Mouse (Mus musculus): ENCODE results near the gene Amz2. TPM values are rescaled to one million over a fixed set of nuclear protein-coding genes. Genes with fewer than 3 reads are reported as not detected.

Amz2 gene
- polyA plus RNA-seq, 1 experiment from 2014 or later = 44.1 TPM

Small RNA genes within 50 kb of the gene (microRNA-seq; reads per million reads assigned to microRNA genes)
- not detected for gene Gm25540

Other genes with a start within 250 kb of the Amz2 start
- gene Rgs9, start 127.8 kb upstream of the Amz2 start, polyA plus RNA-seq (2016; fragmentation: Nextera tagmentation; extraction: Ambion mirVana) = 3.3 and 4.5 TPM in 2 replicates
- 21.9 and 22.9 TPM in 2 replicates for gene Gna13, start 63.1 kb upstream of the Amz2 start, polyA plus RNA-seq (2016; fragmentation: Nextera tagmentation; extraction: Ambion mirVana)
- not detected in 2 replicates for gene 9930022D16Rik, start 12.0 kb upstream of the Amz2 start, polyA plus RNA-seq (2016; fragmentation: Nextera tagmentation; extraction: Ambion mirVana)
- 4.7 and 5.9 TPM in 2 replicates for gene Arsg, start 47.4 kb downstream of the Amz2 start, polyA plus RNA-seq (2016; fragmentation: Nextera tagmentation; extraction: Ambion mirVana)
- 4.0 and 4.6 TPM in 2 replicates for gene Slc16a6, start 47.7 kb downstream of the Amz2 start, polyA plus RNA-seq (2016; fragmentation: Nextera tagmentation; extraction: Ambion mirVana)
- gene Wipi1, start 186.0 kb downstream of the Amz2 start, polyA plus RNA-seq (2016; fragmentation: Nextera tagmentation; extraction: Ambion mirVana) = 25.1 and 27.5 TPM in 2 replicates
- 450 and 504 TPM in 2 replicates for gene Prkar1a, start 223.5 kb downstream of the Amz2 start, polyA plus RNA-seq (2016; fragmentation: Nextera tagmentation; extraction: Ambion mirVana)